Mouse (Mus musculus) spleen, postnatal 14 days (tissue): ENCODE data around the gene Slc38a3.

Experiments
- DNase-seq, 2 experiments: peaks; one replicate each; pipeline ENCODE4 v3.0.0; 2021 to 2022; ENCODE audit warnings: low spot score in 2 of 2

Gene Slc38a3

GRCm38 (mm10) chr9:107669480-107669945 is at the start of gene Slc38a3:
Gene Slc38a3, minus strand, starts transcription at chr9:107669530.
- no peak for DNase-seq

- no peak for DNase-seq
These were observed 47.6 kb upstream of the Slc38a3 start for GRCm38 (mm10) chr9:107716951-107717350.

- no peak for DNase-seq
These were observed 46.3 kb upstream of the Slc38a3 start for GRCm38 (mm10) chr9:107715632-107716031.

- no peak for DNase-seq
These were observed 45.1 kb upstream of the Slc38a3 start for GRCm38 (mm10) chr9:107714221-107714952.

- DNase-seq, result peak; percentile 41 to 51
These were observed 40.6 kb upstream of the Slc38a3 start, which contains the start of gene Sema3f for GRCm38 (mm10) chr9:107709697-107710483. Gene Sema3f, minus strand, starts transcription at chr9:107710475.

GRCm38 (mm10) chr9:107709096-107709696 is 39.9 kb upstream of the Slc38a3 start:
- DNase-seq, result no peak

GRCm38 (mm10) chr9:107708439-107709095 is 39.2 kb upstream of the Slc38a3 start:
- no peak for DNase-seq

GRCm38 (mm10) chr9:107707701-107708438 is 38.5 kb upstream of the Slc38a3 start:
- DNase-seq, result no peak

GRCm38 (mm10) chr9:107706781-107707211 is 37.5 kb upstream of the Slc38a3 start:
- no peak for DNase-seq

GRCm38 (mm10) chr9:107703337-107704122 is 34.2 kb upstream of the Slc38a3 start:
- DNase-seq, result no peak

- DNase-seq, result no peak
These were observed 33.4 kb upstream of the Slc38a3 start for GRCm38 (mm10) chr9:107702606-107703185.

- DNase-seq, result no peak
These were observed 32.3 kb upstream of the Slc38a3 start for GRCm38 (mm10) chr9:107701594-107701993.

- no peak for DNase-seq
These were observed 30.8 kb upstream of the Slc38a3 start for GRCm38 (mm10) chr9:107700114-107700571.

- no peak for DNase-seq
These were observed 30.1 kb upstream of the Slc38a3 start for GRCm38 (mm10) chr9:107699376-107699980.

- no peak for DNase-seq
These were observed 29.4 kb upstream of the Slc38a3 start for GRCm38 (mm10) chr9:107698611-107699190.

GRCm38 (mm10) chr9:107697811-107698521 is 28.6 kb upstream of the Slc38a3 start:
- DNase-seq, result no peak

- no peak for DNase-seq
These were observed 27.7 kb upstream of the Slc38a3 start for GRCm38 (mm10) chr9:107696845-107697610.

- no peak for DNase-seq
These were observed 26.8 kb upstream of the Slc38a3 start for GRCm38 (mm10) chr9:107696106-107696479.
